Mouse (Mus musculus) embryonic facial prominence, embryonic 15.5 days (tissue): ENCODE results near the gene Tmem164. TPM values are rescaled to one million over a fixed set of nuclear protein-coding genes. Genes with fewer than 3 reads are reported as not detected.

Experiments used
- ATAC-seq: fragments of 200-750 bp; cut with Nextera tagmentation; 2 replicates; pipeline ENCODE4 v1.8.0; 2017; ENCODE audit warnings: low read depth, moderate TSS enrichment; ENCODE audit not compliant: insufficient number of reproducible peaks, low FRiP score, low TSS enrichment
- H3K27ac ChIP-seq: fragments of 300-500 bp; sonication (generic); replicated peaks from 2 replicates; pipeline ENCODE4 v1.5.1; 2015; ENCODE audit warnings: mild to moderate bottlenecking, inconsistent platforms
- H3K27me3 ChIP-seq: fragments of 300-500 bp; sonication (generic); 2 replicates; pipeline ENCODE4 v1.6.1; 2015; ENCODE audit warnings: inconsistent platforms
- H3K36me3 ChIP-seq: fragments of 300-500 bp; sonication (generic); 2 replicates; pipeline ENCODE4 v1.6.1; 2015; ENCODE audit warnings: mild to moderate bottlenecking, inconsistent platforms
- H3K4me1 ChIP-seq: fragments of 300-500 bp; sonication (generic); 2 replicates; pipeline ENCODE4 v1.6.1; 2015; ENCODE audit warnings: inconsistent platforms
- H3K4me2 ChIP-seq: fragments of 300-500 bp; sonication (generic); replicated peaks from 2 replicates; pipeline ENCODE4 v1.6.1; 2015; ENCODE audit warnings: mild to moderate bottlenecking, inconsistent platforms
- H3K4me3 ChIP-seq: fragments of 300-500 bp; sonication (generic); replicated peaks from 2 replicates; pipeline ENCODE4 v1.5.1; 2015; ENCODE audit warnings: mild to moderate bottlenecking, inconsistent platforms
- H3K9ac ChIP-seq: fragments of 300-500 bp; sonication (generic); 2 replicates; pipeline ENCODE4 v1.6.1; 2015; ENCODE audit warnings: inconsistent platforms
- H3K9me3 ChIP-seq: fragments of 300-500 bp; sonication (generic); replicated peaks from 2 replicates; pipeline ENCODE4 v1.6.1; 2016; ENCODE audit warnings: inconsistent platforms
- WGBS: fragments of 180-500 bp; shearing (Covaris S2); methylation state at CpG from one replicate; pipeline ENCODE4 v1.1.7; 2015; 5-methylcytosine and 5-hydroxymethylcytosine counted together
- polyA plus RNA-seq: library from polyadenylated mRNA; unstranded; fragments of >200 nt; fragmentation: Nextera tagmentation; extraction: Ambion mirVana; gene quantifications from 2 replicates; pipeline ENCODE4 v1.2.1, GENCODE M21; 2015

The Tmem164 gene
- polyA plus RNA-seq, 1 experiment from 2014 or later: 47.3 TPM

DNA sequence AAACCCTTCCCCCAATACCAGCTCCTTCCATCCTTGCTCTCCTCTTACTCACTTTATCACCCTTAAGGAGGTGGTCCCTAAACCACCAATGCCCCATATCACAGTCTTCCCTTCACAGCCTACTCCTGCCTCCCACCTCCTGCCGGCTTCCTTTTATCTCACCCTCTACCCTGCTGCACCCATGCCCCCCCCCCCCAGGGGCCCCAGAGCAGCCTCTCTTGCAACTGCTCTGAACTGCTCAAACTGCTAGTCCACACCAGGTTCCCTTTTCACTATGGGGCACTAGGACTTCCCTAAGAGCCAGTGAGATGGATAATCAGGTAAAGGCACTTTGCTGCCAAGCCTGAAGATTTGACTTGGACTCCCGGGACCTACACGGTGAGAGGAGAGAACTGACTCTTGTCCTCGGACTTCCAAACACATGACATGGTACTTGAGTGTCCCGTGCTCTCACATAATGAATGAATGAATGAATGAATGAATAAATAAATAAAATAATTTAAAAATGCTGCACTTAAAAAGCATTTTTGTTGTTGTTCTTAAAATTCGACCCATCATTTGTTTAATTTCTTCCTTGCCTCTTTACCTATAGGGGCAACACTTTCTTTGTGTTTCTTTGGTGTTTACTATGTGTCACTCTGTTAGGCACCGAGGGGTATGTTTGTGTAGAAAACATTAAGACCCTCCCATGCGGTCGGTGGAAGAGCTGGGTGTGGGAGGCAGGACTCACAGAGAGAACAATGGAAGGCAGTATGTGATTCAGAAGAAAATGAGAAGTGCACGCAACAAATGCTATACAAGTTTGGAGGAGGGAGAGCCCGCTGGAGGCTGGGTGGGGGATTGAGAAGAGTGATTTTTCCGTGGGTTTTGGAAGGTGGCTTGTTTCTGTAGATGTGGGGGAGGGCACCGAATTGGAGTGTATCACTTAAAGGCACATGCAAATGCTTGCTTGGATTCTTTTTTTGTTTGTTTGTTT, 2.4 kb upstream of the Tmem164 start:
- WGBS: 63% methylated on average over 12 of the region's 13 CpGs
- no peaks in the 10 kb centered on the region for H3K36me3 ChIP-seq
- H3K4me3 ChIP-seq: no peak overlapping the region
- no peak overlapping the region for H3K27ac ChIP-seq
- H3K27me3 ChIP-seq: peaks cover 11% of the 10 kb centered on the region
- H3K4me1 ChIP-seq: peaks cover 9% of the 10 kb centered on the region; the same call in 1 of the 2 replicates
- no peak for ATAC-seq
- H3K9ac ChIP-seq: no peak overlapping the region
- no peaks in the 10 kb centered on the region for H3K9me3 ChIP-seq
- H3K4me2 ChIP-seq: no peak overlapping the region

DNA sequence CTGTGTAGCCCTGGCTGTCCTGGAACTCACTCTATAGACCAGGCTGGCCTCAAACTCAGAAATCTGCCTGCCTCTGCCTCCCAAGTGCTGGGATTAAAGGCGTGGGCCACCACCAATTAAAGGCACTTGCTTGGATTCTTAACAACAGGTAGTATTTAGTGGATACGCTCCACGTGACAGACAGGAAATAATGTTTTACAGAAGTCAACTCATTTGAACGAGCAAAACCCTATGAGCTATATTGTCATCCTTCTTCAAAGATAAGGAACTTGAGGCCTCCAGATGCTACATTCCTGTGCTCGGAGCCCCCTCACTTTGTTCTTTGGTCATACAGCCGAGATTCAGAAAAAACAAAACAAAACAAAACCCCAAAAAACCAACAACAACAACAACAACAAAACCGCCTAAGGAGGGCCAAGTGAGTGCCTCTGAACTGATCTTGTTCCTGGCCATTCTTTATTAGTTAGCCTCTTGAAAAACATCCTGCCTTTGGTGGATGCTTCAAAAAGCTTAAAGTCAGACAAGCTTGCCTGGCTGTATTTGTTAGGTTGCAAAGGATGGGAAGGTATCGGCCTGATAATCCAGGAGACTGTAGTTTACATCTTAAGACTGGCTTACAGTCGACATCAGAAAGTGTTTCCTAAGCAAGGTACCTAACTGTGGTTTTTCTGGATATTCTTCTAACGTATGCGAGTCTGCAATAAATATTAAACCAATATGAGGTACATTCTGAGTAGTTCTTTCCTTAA, 1.5 kb upstream of the Tmem164 start:
- H3K27ac ChIP-seq: peak overlapping the region; percentile 95
- H3K9me3 ChIP-seq: no peaks in the 10 kb centered on the region
- H3K36me3 ChIP-seq: no peaks in the 10 kb centered on the region
- no peak for ATAC-seq
- peak overlapping the region; percentile 58 for H3K4me2 ChIP-seq
- H3K9ac ChIP-seq: no peak overlapping the region
- H3K27me3 ChIP-seq: peaks cover 11% of the 10 kb centered on the region
- peaks cover 11% of the 10 kb centered on the region; the same call in 1 of the 2 replicates for H3K4me1 ChIP-seq
- WGBS: 45% methylated on average over 11 of the region's 11 CpGs
- peak overlapping the region; percentile 56 for H3K4me3 ChIP-seq

GRCm38 (mm10) chrX:142680391-142681055, 683 bp upstream of the Tmem164 start:
- H3K4me3 ChIP-seq: peak overlapping the region; percentile 56
- no peaks in the 10 kb centered on the region for H3K36me3 ChIP-seq
- H3K4me1 ChIP-seq: peaks cover 11% of the 10 kb centered on the region; the same call in 1 of the 2 replicates
- peak overlapping the region; percentile 58 for H3K4me2 ChIP-seq
- H3K9ac ChIP-seq: no peak overlapping the region
- H3K27me3 ChIP-seq: peaks cover 11% of the 10 kb centered on the region
- 14% methylated on average over 19 of the region's 19 CpGs for WGBS
- H3K27ac ChIP-seq: peak overlapping the region; percentile 95
- H3K9me3 ChIP-seq: no peaks in the 10 kb centered on the region
- ATAC-seq: no peak

DNA sequence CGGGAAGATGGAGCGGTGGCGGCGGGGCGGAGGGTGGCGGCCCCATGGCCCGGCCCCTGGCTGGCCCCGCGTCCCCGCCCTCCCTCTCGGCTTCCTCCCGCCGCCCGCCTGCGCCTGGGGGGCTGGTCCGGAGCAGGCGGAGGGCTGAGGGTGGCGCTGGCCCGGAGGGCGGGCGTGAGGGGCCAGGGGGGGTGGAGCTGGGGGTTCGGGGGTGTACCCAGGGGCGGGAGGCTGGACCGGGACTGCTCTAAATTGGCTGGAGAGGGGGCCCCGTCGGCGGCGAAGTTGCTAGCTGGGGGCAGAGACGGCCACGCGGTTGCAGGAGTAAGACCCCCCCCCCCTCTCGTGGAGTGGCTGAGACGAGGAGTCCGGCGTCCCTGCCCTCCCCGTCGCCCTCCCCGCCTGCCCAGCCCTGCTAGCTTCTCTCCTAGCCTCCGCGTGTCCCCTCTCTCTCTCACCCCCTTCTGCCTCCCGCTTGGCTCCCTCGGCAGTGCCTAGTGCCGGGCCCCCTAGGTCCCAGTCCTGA, 473 bp downstream of the Tmem164 start:
- whole genome bisulfite sequencing: 12% methylated on average over 15 of the region's 43 CpGs
- Histone ChIP-seq H3K9me3 (no peaks in the 10 kb centered on the region), H3K27me3 (peaks cover 11% of the 10 kb centered on the region), H3K4me2 (peak overlapping the region; percentile 58), H3K27ac (peak overlapping the region; percentile 95), H3K4me1 (peaks cover 17% of the 10 kb centered on the region), H3K36me3 (no peaks in the 10 kb centered on the region), H3K4me3 (peak overlapping the region; percentile 56), H3K9ac (peak overlapping the region; percentile 47)
- peak; percentile 87 for ATAC-seq

DNA sequence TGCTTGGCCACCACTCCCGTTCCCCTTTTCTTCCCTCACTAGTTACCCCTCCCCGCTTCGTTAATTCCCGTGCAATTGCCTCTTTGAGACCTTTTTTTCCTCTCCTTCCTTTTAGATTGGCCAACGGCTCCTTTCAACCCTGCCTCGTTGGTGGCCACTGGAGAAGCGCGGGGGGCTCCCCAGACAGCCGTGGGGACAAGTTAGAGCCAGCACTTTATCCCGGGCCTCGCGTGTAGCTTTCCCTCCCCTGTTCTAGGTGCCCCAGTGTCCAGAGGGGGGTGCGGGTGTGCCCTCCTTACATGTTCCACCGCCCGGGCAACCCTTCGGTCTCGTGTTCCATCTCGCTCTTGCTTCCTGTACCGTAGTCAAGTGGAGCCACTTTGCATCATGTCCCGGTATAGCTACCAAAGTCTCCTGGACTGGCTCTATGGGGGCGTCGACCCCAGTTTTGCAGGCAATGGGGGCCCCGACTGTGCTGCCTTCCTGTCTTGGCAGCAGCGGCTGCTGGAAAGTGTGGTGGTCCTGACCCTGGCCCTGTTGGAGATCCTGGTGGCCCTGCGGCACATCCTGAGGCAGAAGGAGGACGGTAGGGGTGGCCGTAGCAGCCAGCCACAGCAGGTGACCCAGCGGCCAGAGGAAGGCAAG, 1.1 kb downstream of the Tmem164 start:
- Histone ChIP-seq H3K4me1 (peaks cover 17% of the 10 kb centered on the region), H3K9ac (peak overlapping the region; percentile 47), H3K4me3 (peak overlapping the region; percentile 56), H3K27me3 (peaks cover 11% of the 10 kb centered on the region), H3K36me3 (no peaks in the 10 kb centered on the region), H3K4me2 (peak overlapping the region; percentile 58), H3K9me3 (no peaks in the 10 kb centered on the region), H3K27ac (peak overlapping the region; percentile 95)
- no peak for ATAC-seq
- 23% methylated on average over 28 of the region's 28 CpGs for WGBS

GRCm38 (mm10) chrX:142682990-142683389, 1.8 kb downstream of the Tmem164 start:
- no peak for ATAC-seq
- peaks cover 11% of the 10 kb centered on the region for H3K27me3 ChIP-seq

GRCm38 (mm10) chrX:142684674-142685073, 3.5 kb downstream of the Tmem164 start:
- 32% methylated on average over 4 of the region's 4 CpGs for WGBS
- Histone ChIP-seq H3K9ac (no peak overlapping the region; the same call in 1 of the 2 replicates), H3K4me2 (peak overlapping the region; percentile 58)

More at GRCm38 (mm10) chrX:142682990-142683389, 1.8 kb downstream of the Tmem164 start:
- no peaks in the 10 kb centered on the region for H3K36me3 ChIP-seq
- peak overlapping the region; percentile 56 for H3K4me3 ChIP-seq
- 0 out of 2 replicates have a peak overlapping the region, but pooled peaks have one; percentile 47 for H3K9ac ChIP-seq
- H3K4me1 ChIP-seq: peaks cover 17% of the 10 kb centered on the region
- H3K27ac ChIP-seq: no peak overlapping the region
- H3K9me3 ChIP-seq: no peaks in the 10 kb centered on the region
- WGBS: 42% methylated on average over 5 of the region's 5 CpGs
- H3K4me2 ChIP-seq: peak overlapping the region; percentile 58

GRCm38 (mm10) chrX:142685676-142686075, 4.5 kb downstream of the Tmem164 start:
- 28% methylated on average over 6 of the region's 6 CpGs for WGBS

More at GRCm38 (mm10) chrX:142684674-142685073, 3.5 kb downstream of the Tmem164 start:
- H3K27me3 ChIP-seq: peaks cover 4% of the 10 kb centered on the region; the same call in 1 of the 2 replicates
- H3K27ac ChIP-seq: no peak overlapping the region
- no peaks in the 10 kb centered on the region for H3K9me3 ChIP-seq
- no peaks in the 10 kb centered on the region for H3K36me3 ChIP-seq
- H3K4me3 ChIP-seq: peak overlapping the region; percentile 56
- no peak for ATAC-seq
- peaks cover 17% of the 10 kb centered on the region for H3K4me1 ChIP-seq

GRCm38 (mm10) chrX:142688509-142688908, 7.3 kb downstream of the Tmem164 start:
- no peak for ATAC-seq
- WGBS: 59% methylated on average over 8 of the region's 9 CpGs

More at GRCm38 (mm10) chrX:142685676-142686075, 4.5 kb downstream of the Tmem164 start:
- Histone ChIP-seq H3K9me3 (no peaks in the 10 kb centered on the region), H3K27me3 (peaks cover 4% of the 10 kb centered on the region; the same call in 1 of the 2 replicates), H3K4me1 (peaks cover 17% of the 10 kb centered on the region), H3K4me3 (no peak overlapping the region), H3K9ac (no peak overlapping the region), H3K36me3 (no peaks in the 10 kb centered on the region), H3K27ac (peak overlapping the region; percentile 55), H3K4me2 (peak overlapping the region; percentile 58)
- ATAC-seq: no peak

DNA sequence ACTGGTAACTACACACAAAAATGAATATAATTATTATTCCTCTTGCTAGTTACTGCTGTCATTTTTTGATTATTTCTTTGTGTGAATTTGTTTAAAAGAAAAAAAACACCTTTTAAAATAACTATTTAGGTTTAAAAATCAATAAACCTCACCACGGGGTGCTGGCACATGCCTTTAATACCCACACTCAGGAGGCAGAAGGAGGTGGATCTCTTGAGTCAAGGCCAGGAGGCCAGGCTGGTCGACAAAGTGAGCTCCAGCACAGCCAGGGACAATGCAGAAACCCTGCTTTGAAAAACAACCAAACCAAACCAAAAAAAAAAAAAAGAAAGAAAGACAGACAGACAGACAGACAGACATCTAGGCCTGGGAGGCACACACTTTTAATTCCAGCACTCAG, 12.1 kb downstream of the Tmem164 start:
- ATAC-seq: no peak
- 52% methylated on average over 2 of the region's 2 CpGs for WGBS

More at GRCm38 (mm10) chrX:142688509-142688908, 7.3 kb downstream of the Tmem164 start:
- Histone ChIP-seq H3K9ac (no peak overlapping the region), H3K9me3 (no peaks in the 10 kb centered on the region), H3K4me3 (no peak overlapping the region), H3K4me2 (no peak overlapping the region), H3K4me1 (peaks cover 11% of the 10 kb centered on the region), H3K36me3 (no peaks in the 10 kb centered on the region), H3K27me3 (no peaks in the 10 kb centered on the region), H3K27ac (no peak overlapping the region)

More for the DNA sequence above, 12.1 kb downstream of the Tmem164 start:
- Histone ChIP-seq H3K4me1 (no peaks in the 10 kb centered on the region), H3K36me3 (no peaks in the 10 kb centered on the region), H3K4me3 (no peak overlapping the region), H3K4me2 (no peak overlapping the region), H3K9ac (no peak overlapping the region), H3K27ac (no peak overlapping the region), H3K27me3 (peaks cover 7% of the 10 kb centered on the region; the same call in 1 of the 2 replicates), H3K9me3 (no peaks in the 10 kb centered on the region)
